Mouse (Mus musculus): ENCODE results near the gene Gm20388.

DNA sequence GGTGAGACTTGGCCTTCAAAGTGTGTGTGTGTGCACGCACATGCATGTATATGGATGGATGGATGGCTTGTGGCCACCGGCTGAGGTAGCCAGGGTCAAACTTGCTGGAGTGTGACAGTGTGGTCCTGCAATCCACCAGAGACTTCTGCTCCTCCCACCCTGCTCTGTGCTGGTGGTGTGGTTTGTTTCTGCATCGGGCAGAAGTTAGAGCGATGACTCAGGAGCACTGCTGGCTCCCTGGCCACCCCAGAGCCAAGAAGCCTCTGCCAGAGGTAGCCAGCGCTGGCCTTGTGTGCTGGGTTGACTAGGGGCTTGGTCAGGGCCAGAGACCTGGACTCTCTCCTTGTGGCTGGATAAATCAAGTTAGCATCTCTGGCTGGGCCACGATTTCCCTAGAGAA lies 2316.7 kb downstream of the Gm20388 start:
- no peak for TF ChIP-seq EP300 (IDR thresholded peaks at IDR 0.05; ENCODE audit: low read depth)
- no peak for TF ChIP-seq CTCF (IDR thresholded peaks at IDR 0.05; ENCODE audit: low read depth)

Data from liver, embryonic 14.5 days (tissue).